Mouse (Mus musculus): Measurements from ENCODE around the gene Kif4.

The Kif4 gene

GRCm38 (mm10) chrX:100730266-100730665 lies 104.7 kb downstream of the Kif4 start:
- DNase-seq (ENCODE audit: low spot score) = no peak

GRCm38 (mm10) chrX:100734359-100734758 lies 108.8 kb downstream of the Kif4 start:
- no peak for DNase-seq (ENCODE audit: low spot score)

- DNase-seq (ENCODE audit: low spot score) = peak; percentile 64
Observed at GRCm38 (mm10) chrX:100738918-100739317, 113.4 kb downstream of the Kif4 start.

- no peak for DNase-seq (ENCODE audit: low spot score)
Observed at GRCm38 (mm10) chrX:100739443-100739842, 113.9 kb downstream of the Kif4 start.

GRCm38 (mm10) chrX:100740785-100741184 lies 115.2 kb downstream of the Kif4 start:
- DNase-seq (ENCODE audit: low spot score) = no peak

GRCm38 (mm10) chrX:100741940-100742339 lies 116.4 kb downstream of the Kif4 start:
- peak; percentile 67 for DNase-seq (ENCODE audit: low spot score)

- no peak for DNase-seq (ENCODE audit: low spot score)
Observed at GRCm38 (mm10) chrX:100765855-100766254, 140.3 kb downstream of the Kif4 start.

- DNase-seq (ENCODE audit: low spot score) = peak; percentile 17
Observed at GRCm38 (mm10) chrX:100767181-100767884, 141.8 kb downstream of the Kif4 start, which contains the start of gene Dlg3. Gene Dlg3, plus strand, starts transcription at chrX:100767722.

- no peak for DNase-seq (ENCODE audit: low spot score)
Observed at GRCm38 (mm10) chrX:100767885-100768626, 142.5 kb downstream of the Kif4 start.

- no peak for DNase-seq (ENCODE audit: low spot score)
Observed at GRCm38 (mm10) chrX:100769281-100769680, 143.7 kb downstream of the Kif4 start.

- peak; percentile 68 for DNase-seq (ENCODE audit: low spot score)
Observed at GRCm38 (mm10) chrX:100774341-100774811, 148.8 kb downstream of the Kif4 start.

GRCm38 (mm10) chrX:100775405-100775804 lies 149.9 kb downstream of the Kif4 start:
- DNase-seq (ENCODE audit: low spot score) = no peak

- peak; percentile 38 for DNase-seq (ENCODE audit: low spot score)
Observed at GRCm38 (mm10) chrX:100776494-100776893, 151.0 kb downstream of the Kif4 start.

Measured in ovary, postnatal 36 days (tissue).